Mouse (Mus musculus) heart, embryonic 10.5 days (tissue): Measurements from ENCODE around the gene Slc2a2. TPM values are rescaled to one million over a fixed set of nuclear protein-coding genes. Genes with fewer than 3 reads are reported as not detected.

ENCODE experiments used
- DNase-seq: peaks from one replicate; pipeline ENCODE4 v3.0.0-alpha.2; 2017; ENCODE audit warnings: low spot score
- H3K27ac ChIP-seq: fragments of 300-500 bp; sonication (generic); 2 replicates; pipeline ENCODE4 v1.5.1; 2016; ENCODE audit warnings: mild to moderate bottlenecking
- H3K27me3 ChIP-seq: fragments of 300-500 bp; sonication (generic); 2 replicates; pipeline ENCODE4 v1.6.1; 2016; ENCODE audit warnings: mild to moderate bottlenecking; ENCODE audit not compliant: poor library complexity, insufficient read depth, severe bottlenecking
- H3K36me3 ChIP-seq: fragments of 300-500 bp; sonication (generic); 2 replicates; pipeline ENCODE4 v1.6.1; 2016; ENCODE audit warnings: mild to moderate bottlenecking, moderate library complexity
- H3K4me1 ChIP-seq: fragments of 300-500 bp; sonication (generic); 2 replicates; pipeline ENCODE4 v1.6.1; 2016; ENCODE audit warnings: mild to moderate bottlenecking
- H3K4me3 ChIP-seq: fragments of 300-500 bp; sonication (generic); 2 replicates; pipeline ENCODE4 v1.5.1; 2016; ENCODE audit warnings: mild to moderate bottlenecking, moderate library complexity
- H3K9me3 ChIP-seq: fragments of 300-500 bp; sonication (generic); 2 replicates; pipeline ENCODE4 v1.6.1; 2016; ENCODE audit warnings: mild to moderate bottlenecking, moderate library complexity
- WGBS: fragments of 180-500 bp; shearing (Covaris S2); methylation state at CpG from one replicate; pipeline ENCODE4 v1.1.7; 2016; 5-methylcytosine and 5-hydroxymethylcytosine counted together
- polyA plus RNA-seq: library from polyadenylated mRNA; unstranded; fragments of >200 nt; fragmentation: Nextera tagmentation; extraction: Ambion mirVana; gene quantifications from 2 replicates; pipeline ENCODE4 v1.2.1, GENCODE M21; 2016

Slc2a2 gene
- 0.11 and 3.1 TPM in 2 replicates for polyA plus RNA-seq

DNA sequence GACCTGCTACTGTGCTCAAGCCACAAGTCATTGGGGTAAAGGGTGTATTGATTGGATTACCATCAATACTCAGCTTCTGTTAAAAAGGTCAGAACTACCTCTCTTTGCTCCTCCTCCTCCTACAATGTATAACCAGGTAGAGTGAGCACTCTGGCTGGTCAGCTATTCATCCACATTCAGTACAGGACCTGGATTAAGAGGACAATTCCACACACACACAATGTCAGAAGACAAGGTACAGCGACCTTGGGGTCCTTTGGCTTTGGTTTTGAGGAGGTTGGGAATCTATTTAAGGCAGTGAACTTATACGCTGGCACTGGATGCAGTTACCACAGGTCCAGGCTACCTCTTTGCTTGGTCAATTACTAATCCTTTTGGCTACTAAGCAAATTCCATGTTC, at the start of gene Slc2a2:
TSS of gene Slc2a2 (plus strand) at position 107 of the 400 bp plus-strand sequence.
- H3K9me3 ChIP-seq, result no peaks in the 10 kb centered on the region
- H3K4me1 ChIP-seq, result no peaks in the 10 kb centered on the region

DNA sequence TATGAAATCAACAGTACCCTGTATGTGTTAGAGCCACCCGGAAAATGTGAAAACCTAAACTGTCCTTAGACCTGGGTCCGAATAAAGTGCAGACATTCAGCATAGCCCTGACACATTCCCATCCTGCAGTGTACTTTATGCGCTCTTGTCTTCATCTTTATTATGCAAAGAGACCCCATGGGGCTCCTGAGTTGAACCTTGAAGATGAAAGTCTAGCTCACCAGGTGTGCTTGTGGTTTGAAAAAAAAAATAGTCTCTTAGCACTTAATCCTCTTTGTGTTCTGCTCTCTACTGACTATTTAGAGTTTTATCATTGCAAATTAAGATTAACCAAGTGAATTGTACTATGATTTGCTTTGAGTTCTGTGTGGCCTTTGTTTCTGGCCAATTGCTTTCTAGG, 45.1 kb upstream of the Slc2a2 start:
- H3K27me3 ChIP-seq, result no peaks in the 10 kb centered on the region
- DNase-seq, result no peak
- no peaks in the 10 kb centered on the region for H3K36me3 ChIP-seq
- WGBS, result 69% methylated on average over 3 of the region's 3 CpGs
- no peaks in the 10 kb centered on the region for H3K4me1 ChIP-seq
- H3K9me3 ChIP-seq, result no peaks in the 10 kb centered on the region
- H3K27ac ChIP-seq, result no peak overlapping the region
- H3K4me3 ChIP-seq, result no peak overlapping the region

More for the DNA sequence above, at the start of gene Slc2a2:
- Histone ChIP-seq H3K27me3 (no peaks in the 10 kb centered on the region; the same call in 1 of the 2 replicates), H3K27ac (no peak within 1 kb of the TSS), H3K36me3 (no peaks in the 10 kb centered on the region), H3K4me3 (no peak within 1 kb of the TSS)
- no peak for DNase-seq
- 72% methylated on average over 2 of the region's 2 CpGs for WGBS

DNA sequence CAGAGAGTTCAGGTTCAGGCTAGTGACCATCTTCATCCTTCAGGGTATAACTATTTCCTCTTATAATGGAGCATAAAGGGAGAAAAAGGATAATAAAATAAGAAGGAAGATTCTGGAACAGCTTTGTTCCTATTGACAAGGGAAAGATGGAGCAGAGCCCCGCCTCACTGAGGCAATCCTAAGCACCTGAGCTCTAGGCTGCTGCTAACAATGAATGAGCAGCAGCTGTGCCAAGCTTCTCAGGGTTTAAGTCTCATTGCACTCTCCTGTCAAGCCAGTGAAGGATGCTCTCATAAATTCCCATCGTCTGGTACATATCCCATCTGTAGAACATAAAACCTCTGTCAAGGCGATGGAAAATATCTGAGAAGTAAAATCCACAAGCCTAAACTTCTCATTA, 44.7 kb upstream of the Slc2a2 start:
- H3K36me3 ChIP-seq, result no peaks in the 10 kb centered on the region
- no peaks in the 10 kb centered on the region for H3K27me3 ChIP-seq
- no peaks in the 10 kb centered on the region for H3K9me3 ChIP-seq
- WGBS, result 83% methylated on average over 3 of the region's 3 CpGs
- H3K4me1 ChIP-seq, result no peaks in the 10 kb centered on the region
- no peak for DNase-seq
- H3K27ac ChIP-seq, result no peak overlapping the region
- H3K4me3 ChIP-seq, result no peak overlapping the region

DNA sequence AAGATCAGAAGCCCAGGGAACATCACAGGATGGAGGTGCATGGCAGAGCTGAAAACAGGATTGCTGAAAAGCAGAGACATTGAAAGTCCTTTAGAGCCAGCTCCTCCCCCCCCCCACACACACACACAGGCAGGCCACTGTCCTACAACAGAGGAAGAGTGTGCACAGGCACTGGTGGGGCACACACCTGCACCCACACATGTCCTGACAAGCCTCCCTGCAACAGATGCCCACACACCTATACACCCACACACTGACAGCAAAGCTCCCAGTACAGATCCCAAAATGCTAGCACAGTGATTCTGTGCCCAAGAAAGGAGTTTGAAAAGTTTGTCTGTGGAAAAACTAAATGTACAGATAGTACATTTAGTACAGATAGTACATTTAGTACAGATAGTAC, 43.0 kb upstream of the Slc2a2 start:
- Histone ChIP-seq H3K27me3 (no peaks in the 10 kb centered on the region), H3K4me1 (no peaks in the 10 kb centered on the region), H3K4me3 (no peak overlapping the region), H3K36me3 (no peaks in the 10 kb centered on the region), H3K9me3 (no peaks in the 10 kb centered on the region), H3K27ac (no peak overlapping the region)
- DNase-seq, result no peak

DNA sequence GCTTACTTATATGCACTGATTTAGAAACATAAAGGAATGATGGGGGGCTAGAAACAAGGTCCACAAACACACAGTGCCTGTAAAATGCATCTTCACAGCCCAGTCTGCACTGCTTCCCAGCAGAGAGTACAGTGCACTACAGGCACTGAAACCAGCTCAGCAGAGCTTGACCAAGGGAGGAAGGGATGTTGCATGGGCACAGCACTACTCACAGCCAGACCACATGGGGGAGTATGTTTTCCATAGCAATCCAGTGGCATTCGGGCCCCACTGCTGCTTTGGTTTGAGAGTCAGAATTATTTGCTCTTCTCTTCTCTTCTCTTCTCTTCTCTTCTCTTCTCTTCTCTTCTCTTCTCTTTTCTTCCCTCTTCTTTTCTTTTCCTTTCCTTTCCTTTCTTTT, 39.4 kb upstream of the Slc2a2 start:
- WGBS, result 24% methylated on average over 1 of the region's 1 CpGs
- Histone ChIP-seq H3K9me3 (no peaks in the 10 kb centered on the region), H3K27ac (no peak overlapping the region), H3K4me1 (no peaks in the 10 kb centered on the region), H3K36me3 (no peaks in the 10 kb centered on the region), H3K27me3 (no peaks in the 10 kb centered on the region), H3K4me3 (no peak overlapping the region)
- no peak for DNase-seq

DNA sequence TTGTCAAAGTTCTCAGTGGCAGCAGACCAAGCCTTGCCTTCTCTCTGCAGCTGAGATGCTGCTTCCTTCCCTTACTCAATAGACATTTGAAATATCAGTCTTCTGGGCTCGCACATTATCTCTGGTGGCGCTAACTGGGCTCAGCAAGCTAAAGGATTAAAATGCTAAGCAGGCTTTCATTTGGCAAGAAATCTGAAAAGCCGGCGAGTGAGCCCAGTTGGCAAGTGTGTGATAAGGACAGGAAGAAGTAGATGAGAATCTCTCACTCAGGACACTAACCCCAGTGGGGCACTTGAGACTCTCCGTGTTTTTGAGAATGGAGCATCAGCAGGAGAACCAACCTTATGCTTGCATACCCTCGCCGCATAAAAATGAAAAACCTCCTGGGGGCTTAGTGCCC, 16.9 kb upstream of the Slc2a2 start:
- DNase-seq, result no peak
- Histone ChIP-seq H3K36me3 (no peaks in the 10 kb centered on the region), H3K4me3 (no peak overlapping the region), H3K4me1 (peaks cover 4% of the 10 kb centered on the region; the same call in 1 of the 2 replicates), H3K27ac (no peak overlapping the region), H3K27me3 (no peaks in the 10 kb centered on the region), H3K9me3 (no peaks in the 10 kb centered on the region; the same call in 1 of the 2 replicates)
- WGBS, result 45% methylated on average over 7 of the region's 7 CpGs

DNA sequence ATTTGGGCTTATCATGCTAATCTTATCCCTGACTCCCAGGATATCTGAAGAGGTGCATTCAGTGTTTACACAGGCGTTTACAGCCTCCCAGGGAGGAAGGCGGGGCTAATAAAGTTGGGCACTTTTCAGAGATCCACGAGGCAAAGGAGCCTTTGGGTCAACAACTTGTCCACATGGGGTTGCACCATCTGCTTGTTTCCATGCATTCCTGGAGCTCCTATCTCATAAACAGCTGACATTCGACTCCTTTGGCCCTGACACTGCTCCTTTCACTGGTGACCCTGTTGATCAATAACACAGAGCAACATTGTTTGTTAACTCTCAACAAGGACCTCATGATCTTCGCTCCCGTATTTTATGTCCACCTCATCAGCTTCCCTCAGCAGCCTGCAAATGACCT, 15.8 kb upstream of the Slc2a2 start:
- Histone ChIP-seq H3K9me3 (no peaks in the 10 kb centered on the region; the same call in 1 of the 2 replicates), H3K4me3 (no peak overlapping the region), H3K27me3 (no peaks in the 10 kb centered on the region), H3K27ac (no peak overlapping the region), H3K36me3 (no peaks in the 10 kb centered on the region), H3K4me1 (peaks cover 4% of the 10 kb centered on the region; the same call in 1 of the 2 replicates)
- WGBS, result 25% methylated on average over 6 of the region's 6 CpGs
- DNase-seq, result no peak

DNA sequence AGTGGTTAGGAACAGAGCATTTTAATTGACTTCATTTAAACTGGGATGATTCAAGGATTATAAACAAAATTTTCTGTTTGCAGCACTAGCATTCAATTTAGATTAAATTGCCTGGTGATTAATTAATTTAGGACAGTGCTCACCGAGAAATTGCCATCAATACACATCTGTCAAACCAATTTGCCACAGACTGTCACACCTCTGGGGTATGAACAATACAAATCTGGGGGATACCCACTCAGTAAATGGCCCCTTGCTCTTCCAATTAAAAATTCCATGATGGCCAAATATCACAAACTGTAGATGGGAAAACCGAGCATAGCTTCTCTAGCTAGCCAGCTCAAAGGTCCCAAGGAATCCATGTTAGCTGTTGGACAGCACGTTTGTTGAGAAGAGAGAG, 15.3 kb upstream of the Slc2a2 start:
- Histone ChIP-seq H3K27ac (no peak overlapping the region), H3K36me3 (no peaks in the 10 kb centered on the region), H3K4me3 (no peak overlapping the region), H3K9me3 (no peaks in the 10 kb centered on the region; the same call in 1 of the 2 replicates), H3K4me1 (peaks cover 4% of the 10 kb centered on the region; the same call in 1 of the 2 replicates), H3K27me3 (no peaks in the 10 kb centered on the region)
- no peak for DNase-seq
- 76% methylated on average over 3 of the region's 3 CpGs for WGBS

DNA sequence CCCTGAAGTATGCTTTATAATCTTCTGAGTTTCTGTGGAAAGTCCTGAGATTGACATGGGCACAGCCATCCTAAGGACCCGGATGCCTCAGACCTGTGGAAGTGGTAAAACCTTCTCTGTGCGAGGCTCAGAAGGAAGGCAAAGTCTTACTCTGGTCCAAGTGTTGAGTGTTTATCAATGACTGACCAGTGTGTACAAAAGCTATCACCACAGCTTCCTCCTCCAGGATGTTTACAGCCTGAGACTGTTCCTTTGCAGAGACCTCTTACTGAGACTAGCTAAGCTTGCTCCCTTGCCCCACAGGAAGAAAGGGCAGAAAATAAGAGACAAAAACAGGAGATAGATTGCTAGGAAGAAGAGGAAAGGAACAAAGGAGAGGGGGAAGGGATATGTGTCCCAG, 12.2 kb upstream of the Slc2a2 start:
- Histone ChIP-seq H3K9me3 (no peaks in the 10 kb centered on the region), H3K27me3 (no peaks in the 10 kb centered on the region), H3K27ac (no peak overlapping the region), H3K4me3 (no peak overlapping the region), H3K4me1 (peaks cover 4% of the 10 kb centered on the region; the same call in 1 of the 2 replicates), H3K36me3 (no peaks in the 10 kb centered on the region)
- DNase-seq, result no peak
- 70% methylated on average over 2 of the region's 2 CpGs for WGBS

DNA sequence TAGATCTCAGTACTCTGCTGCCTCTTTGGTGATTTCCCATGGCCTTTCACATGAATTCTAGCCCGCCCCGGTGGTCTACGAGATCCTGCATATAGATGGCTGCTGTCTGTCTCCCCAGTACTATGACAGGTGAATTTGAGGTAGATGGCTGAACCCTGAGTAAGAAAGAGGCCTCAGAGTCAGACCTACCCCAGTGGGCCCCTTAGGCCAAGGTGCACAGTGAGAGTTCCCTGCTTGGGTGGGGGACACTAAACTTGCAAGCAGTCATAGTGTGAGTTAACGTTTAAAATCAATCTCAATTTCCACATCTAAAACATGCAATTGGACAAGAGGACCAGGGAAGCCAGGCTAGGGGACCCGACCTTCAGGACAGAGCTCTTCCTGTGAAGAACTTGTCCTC, 2.9 kb upstream of the Slc2a2 start:
- Histone ChIP-seq H3K27ac (no peak overlapping the region), H3K9me3 (no peaks in the 10 kb centered on the region), H3K4me1 (no peaks in the 10 kb centered on the region), H3K27me3 (no peaks in the 10 kb centered on the region; the same call in 1 of the 2 replicates), H3K36me3 (no peaks in the 10 kb centered on the region), H3K4me3 (no peak overlapping the region)
- DNase-seq, result no peak
- WGBS, result 86% methylated on average over 5 of the region's 5 CpGs

DNA sequence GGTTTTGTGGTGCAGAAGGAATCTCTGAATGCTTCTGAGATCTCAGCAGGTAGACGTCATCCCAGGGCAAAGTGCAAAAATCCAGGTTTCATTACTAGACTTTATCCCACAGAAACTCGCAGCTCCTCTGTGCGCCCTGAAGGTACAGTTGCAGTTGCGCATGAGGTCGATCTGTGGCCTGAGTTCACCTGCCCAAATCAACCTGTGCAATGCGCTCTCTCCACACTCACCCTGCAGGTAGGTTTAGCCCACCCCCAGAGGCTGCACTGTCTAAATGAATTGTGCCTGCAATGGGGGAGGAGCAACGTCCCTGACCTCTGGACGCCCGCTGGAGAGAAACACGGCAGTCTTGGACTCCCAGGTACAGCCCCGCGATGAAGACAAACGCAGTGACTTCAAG, 2.1 kb upstream of the Slc2a2 start:
- Histone ChIP-seq H3K27ac (no peak overlapping the region), H3K36me3 (no peaks in the 10 kb centered on the region), H3K9me3 (no peaks in the 10 kb centered on the region), H3K27me3 (no peaks in the 10 kb centered on the region; the same call in 1 of the 2 replicates), H3K4me3 (no peak overlapping the region), H3K4me1 (no peaks in the 10 kb centered on the region)
- WGBS, result 79% methylated on average over 13 of the region's 13 CpGs
- no peak for DNase-seq

DNA sequence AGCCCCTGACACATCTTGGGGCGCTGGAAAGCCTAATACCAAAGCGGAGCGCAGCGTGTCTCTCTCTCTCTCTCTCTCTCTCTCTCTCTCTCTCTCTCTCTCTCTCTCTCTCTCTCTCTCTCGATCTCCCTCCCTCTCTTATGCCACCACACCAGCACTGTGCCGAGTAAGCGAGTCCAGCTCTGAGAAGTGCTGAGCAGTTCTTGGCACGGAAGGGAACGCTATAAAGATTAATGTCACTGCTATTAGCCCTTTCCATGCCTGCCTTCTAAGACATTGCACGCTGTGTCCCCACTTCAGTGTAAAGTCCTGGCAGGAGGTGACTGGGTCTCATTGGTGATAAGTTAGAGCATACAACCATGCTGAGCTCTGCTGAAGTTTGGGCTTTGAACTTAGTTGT, 1.5 kb upstream of the Slc2a2 start:
- DNase-seq, result no peak
- Histone ChIP-seq H3K27me3 (no peaks in the 10 kb centered on the region; the same call in 1 of the 2 replicates), H3K27ac (no peak overlapping the region), H3K4me3 (no peak overlapping the region), H3K9me3 (no peaks in the 10 kb centered on the region), H3K4me1 (no peaks in the 10 kb centered on the region), H3K36me3 (no peaks in the 10 kb centered on the region)
- WGBS, result 83% methylated on average over 10 of the region's 10 CpGs

DNA sequence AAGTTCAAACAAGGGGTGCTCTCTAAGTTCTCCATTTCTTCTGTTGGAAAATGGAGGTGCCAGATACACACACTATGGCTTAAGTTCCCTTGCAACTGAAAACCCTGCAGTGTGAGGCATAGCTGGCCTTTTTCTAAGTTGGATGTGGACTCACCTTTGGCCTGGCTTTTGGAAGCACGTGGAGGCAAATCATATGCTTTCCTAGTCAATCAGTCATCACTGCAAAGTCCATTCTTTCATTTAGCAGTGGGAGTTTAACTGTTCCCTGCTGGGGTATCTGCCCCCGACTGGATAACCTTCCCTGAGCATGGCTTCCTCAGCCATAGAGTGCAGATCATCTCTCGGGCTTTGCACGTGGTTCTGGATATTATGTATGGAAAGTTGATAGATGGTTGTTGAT, 1.9 kb downstream of the Slc2a2 start:
- H3K9me3 ChIP-seq, result no peaks in the 10 kb centered on the region
- WGBS, result 79% methylated on average over 4 of the region's 4 CpGs
- H3K27ac ChIP-seq, result no peak overlapping the region
- no peaks in the 10 kb centered on the region; the same call in 1 of the 2 replicates for H3K27me3 ChIP-seq
- no peaks in the 10 kb centered on the region for H3K4me1 ChIP-seq
- H3K36me3 ChIP-seq, result no peaks in the 10 kb centered on the region
- H3K4me3 ChIP-seq, result no peak overlapping the region
- DNase-seq, result no peak

DNA sequence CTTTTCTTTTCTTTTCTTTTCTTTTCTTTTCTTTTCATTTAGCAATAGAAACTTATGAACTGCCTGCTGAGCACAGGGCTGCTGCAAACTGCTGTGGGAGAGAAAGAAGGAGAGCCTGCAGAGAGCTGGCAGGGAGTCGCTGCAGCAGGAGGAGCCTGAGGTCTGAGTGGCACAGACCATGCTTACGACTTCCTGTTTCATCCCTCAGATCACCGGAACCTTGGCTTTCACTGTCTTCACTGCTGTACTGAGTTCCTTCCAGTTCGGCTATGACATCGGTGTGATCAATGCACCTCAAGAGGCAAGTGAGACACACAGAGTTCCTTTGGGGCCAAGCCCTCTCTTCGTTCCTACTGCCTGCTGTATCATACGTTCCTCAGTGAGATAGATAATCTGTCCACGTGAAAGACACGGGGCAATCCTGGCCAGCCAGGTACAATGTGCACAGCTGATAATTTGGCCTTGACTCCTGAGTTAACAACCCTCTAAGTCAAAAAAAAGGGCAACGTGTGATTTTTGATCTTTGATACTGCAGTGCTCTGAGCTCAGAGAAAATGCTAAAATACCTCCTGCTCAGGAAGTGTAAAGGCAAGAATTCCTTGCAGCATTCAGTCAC, 7.9 kb downstream of the Slc2a2 start:
- no peak overlapping the region for H3K27ac ChIP-seq
- WGBS, result 65% methylated on average over 10 of the region's 10 CpGs
- no peak overlapping the region for H3K4me3 ChIP-seq
- no peak for DNase-seq
- H3K4me1 ChIP-seq, result no peaks in the 10 kb centered on the region
- no peaks in the 10 kb centered on the region for H3K9me3 ChIP-seq
- no peaks in the 10 kb centered on the region for H3K27me3 ChIP-seq
- no peaks in the 10 kb centered on the region for H3K36me3 ChIP-seq
